Mouse (Mus musculus): Measurements from ENCODE around the gene Tmed8.

- TF ChIP-seq CTCF (conservative IDR thresholded peaks at IDR 0.05; ENCODE audit: insufficient read depth, insufficient read length, low read depth, low read length) = no peak
- TF ChIP-seq POLR2A (IDR thresholded peaks at IDR 0.05; ENCODE audit: low read depth, low read length) = no peak
These were observed 1.5 kb downstream of the Tmed8 start for GRCm38 (mm10) chr12:87198792-87199191.
